Mouse (Mus musculus) kidney, adult 18-20 months (tissue): ENCODE results near the gene Erlin1.

Experiments
- DNase-seq: peaks from one replicate; pipeline ENCODE4 v3.0.0; 2021

The Erlin1 gene

DNA sequence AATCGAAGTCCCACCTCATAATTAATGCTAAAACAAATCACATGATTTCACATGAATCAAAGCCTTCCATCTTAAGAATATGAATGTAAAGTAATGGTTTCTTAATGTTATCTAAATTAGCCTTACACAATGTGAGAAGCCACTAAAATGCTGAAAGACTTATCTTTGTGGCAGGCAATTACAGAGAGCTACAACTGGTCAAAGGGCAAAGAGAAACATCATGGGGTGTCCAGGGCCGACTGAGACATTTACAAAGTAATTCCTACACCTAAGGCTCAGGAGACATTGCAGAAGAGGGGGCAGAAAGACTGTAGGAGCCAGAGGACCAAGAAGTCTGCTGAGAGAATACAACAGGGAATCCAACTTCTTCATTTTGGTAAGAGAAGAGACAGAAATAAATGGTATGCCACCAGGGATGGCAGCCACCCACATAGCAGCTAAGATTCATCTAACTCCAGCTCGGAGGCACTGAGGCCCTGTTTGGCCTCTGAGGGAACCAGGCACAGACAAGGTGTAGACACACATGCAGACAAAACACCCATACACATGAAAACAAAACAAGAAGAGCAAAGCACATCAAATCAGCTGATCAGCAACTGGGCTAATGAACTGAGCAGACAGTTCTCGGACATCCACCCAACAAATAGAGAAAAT is 14.3 kb downstream of the Erlin1 start:
- DNase-seq: no peak

- DNase-seq: no peak
Measured at GRCm38 (mm10) chr19:44050388-44050787, 19.2 kb downstream of the Erlin1 start.

DNA sequence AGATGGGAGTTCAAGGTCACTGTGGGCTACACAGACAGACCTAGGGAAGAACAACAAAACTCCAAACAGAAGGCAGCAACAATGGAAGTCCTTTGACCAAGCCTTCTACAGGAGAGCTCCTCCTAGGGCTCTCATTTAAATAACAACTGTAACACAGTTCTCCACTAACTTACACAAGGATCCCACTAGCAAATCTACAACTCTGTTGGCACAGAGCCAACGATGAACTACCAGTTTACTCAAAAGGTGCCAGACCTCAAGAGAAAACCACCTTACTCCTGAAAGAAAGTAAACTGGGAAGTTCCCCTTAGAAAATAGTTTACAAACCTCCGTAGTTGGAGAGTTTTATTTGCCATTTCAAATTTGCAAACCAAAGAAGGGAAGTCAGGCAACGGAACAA is 20.3 kb downstream of the Erlin1 start:
- no peak for DNase-seq

DNA sequence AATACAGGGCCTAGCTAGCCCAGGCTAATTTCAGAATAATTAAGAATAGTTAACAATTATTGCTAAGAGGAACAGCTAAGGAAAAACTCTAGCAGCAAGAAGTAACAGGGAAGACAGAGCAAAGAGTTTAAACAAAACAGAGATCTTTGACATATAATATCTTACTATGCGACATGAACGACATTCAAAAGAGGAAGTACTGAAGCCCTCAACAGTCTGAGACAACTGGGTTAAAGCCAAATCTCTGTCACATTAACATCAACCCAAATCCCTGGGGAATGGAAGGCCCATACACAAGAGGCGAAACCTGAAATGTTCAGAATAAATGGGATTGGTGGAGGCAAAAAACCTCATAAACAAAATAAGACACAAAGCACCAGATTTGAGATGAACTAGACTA is 23.7 kb downstream of the Erlin1 start:
- no peak for DNase-seq

DNA sequence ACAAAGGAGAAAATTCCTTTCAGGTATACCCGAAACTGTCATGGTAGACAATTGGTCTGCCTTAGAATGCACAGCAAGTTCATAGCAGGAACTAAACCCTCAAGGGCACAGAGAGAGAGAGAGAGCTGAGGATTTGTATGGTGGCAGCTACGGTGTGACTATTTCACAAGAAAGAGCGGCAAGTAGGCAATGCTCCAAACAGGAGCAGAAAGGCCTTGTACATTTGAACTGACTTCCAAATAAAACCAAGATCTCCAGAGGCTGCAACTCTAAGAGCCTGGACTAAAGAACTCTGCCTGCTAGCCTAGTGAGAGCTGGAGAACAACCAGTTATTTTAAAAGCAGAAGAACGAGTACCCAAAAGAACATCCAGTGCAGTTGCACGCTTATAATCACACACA is 27.5 kb downstream of the Erlin1 start:
- DNase-seq: no peak

GRCm38 (mm10) chr19:44033396-44033795 is 36.2 kb downstream of the Erlin1 start:
- no peak for DNase-seq

DNA sequence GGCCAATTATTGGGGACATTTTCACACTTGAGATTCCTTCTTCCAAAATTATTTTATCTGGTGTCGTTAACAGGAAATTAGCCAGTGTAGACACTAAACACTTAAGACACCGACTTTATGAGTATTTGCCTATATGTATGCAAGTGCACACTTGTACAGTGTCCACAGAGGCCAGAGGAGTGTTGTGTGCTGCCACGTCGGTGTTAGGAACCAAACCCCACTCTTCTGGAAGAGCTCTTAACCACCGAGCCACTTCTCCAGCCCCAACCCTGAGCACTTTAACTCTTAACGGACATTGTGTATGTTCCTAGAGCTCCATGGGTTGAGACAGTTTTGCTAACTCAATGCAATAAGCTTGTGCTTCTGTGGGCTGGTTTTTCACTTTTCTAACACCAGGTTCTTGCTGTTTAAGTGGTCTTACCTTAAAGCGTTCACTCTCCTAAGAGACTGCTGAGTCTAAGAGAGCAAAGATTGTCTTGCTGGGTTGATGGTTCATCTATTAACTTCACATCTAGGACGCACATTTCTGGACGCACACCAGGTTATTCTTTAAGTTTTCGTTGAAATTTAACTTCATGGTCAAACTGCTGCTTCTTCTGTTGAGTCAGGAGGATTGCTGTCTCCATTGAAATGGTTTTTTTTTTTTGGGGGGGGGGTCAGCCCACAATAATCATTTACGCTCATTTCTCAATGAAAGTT is 37.4 kb downstream of the Erlin1 start:
- DNase-seq: no peak

- DNase-seq: no peak
Measured at GRCm38 (mm10) chr19:44030024-44030423, 39.6 kb downstream of the Erlin1 start.

GRCm38 (mm10) chr19:44028972-44029371 is 40.6 kb downstream of the Erlin1 start, which contains the start of gene Cyp2c23:
Gene Cyp2c23, minus strand, starts transcription at chr19:44029208.
- no peak for DNase-seq

DNA sequence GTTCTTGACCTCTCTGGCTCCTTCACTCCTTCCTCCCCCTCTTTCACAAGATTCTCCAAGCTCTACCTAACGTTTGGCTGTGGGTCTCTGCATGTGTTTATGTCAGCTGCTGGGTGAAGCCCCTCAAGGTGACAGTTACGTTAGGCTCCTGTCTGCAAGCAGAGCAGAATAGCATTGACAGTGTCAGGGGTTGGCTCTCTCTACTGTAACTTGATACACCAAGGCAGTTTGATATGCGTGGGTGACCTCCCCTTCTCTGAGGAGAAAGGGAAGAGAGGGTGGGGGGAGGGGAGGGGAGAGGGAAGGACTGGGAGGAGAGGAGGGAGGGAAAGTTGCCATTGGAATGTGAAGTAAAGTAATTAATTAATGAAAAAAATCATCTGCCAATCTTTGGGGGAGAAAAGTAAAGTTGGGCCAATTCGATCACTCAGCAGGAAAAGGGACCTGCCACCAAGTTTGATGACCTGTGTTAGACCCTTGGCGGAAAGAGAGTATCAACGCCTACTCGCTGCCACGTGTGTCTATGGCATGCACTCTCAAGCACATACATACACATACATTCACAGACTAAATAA is 42.5 kb downstream of the Erlin1 start:
- DNase-seq: no peak

- no peak for DNase-seq
Measured at GRCm38 (mm10) chr19:44024921-44025585, 44.5 kb downstream of the Erlin1 start.

- DNase-seq: no peak
Measured at GRCm38 (mm10) chr19:44023066-44023465, 46.5 kb downstream of the Erlin1 start.

DNA sequence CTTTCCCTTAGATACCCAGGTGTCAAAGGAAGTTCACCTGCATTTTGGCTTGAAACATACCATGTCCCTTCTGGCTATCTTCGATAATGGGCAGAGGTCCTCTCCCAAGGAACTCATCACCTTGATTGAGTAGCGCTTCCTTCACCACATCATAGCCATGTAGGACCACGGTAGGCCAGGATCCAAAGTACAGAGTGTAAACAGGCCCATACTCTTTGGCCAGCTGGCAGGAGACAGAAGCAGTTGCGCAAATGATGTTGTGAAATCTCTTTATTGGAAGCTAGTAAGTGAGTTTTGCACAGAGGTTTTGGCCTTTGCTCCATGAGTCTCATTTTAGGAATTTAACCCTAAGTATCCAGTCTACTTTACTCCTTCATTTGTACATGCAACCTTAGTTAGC is 48.1 kb downstream of the Erlin1 start:
- DNase-seq: peak; percentile 67

DNA sequence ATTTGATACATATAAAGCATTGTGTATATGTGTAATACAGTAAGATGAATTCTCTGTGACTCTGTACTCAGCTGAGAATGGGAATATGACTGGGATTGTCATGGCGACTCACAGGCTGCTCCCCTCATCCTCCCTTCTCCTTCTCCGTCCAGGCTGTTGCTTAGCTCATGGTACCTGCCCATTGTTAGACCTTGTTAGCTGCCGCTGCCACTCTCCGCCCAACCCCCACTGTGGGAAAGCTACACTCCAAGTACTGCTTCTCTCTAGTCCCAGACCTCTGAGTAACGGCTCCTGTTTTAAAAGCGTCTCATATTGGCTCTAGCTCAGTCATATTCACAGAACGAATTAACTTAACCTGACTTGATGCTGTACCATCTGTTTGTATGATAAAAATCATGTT is 49.8 kb downstream of the Erlin1 start:
- no peak for DNase-seq

- no peak for DNase-seq
Measured at GRCm38 (mm10) chr19:44013862-44014261, 55.7 kb downstream of the Erlin1 start.

GRCm38 (mm10) chr19:44008784-44009183 is 60.8 kb downstream of the Erlin1 start:
- DNase-seq: no peak

DNA sequence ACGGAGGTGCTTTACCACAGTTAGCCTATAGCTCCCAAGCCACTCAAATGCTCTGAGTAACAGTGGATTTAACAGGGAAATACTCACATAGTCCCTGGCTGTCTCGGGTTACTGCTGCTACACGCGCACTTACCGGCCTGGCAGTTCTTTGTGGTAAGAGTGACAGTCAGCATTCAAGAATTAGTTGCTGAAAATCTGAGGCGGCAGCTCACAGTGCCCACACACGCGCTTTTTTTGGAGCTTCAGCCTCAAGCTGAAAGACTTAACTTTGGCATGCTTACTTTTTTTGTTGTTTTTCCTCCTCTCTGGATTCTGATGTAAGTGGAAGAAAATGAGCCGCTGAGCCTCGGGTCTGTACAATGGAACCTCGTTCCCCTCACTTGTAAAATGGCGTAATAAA is 62.4 kb downstream of the Erlin1 start:
- DNase-seq: no peak

DNA sequence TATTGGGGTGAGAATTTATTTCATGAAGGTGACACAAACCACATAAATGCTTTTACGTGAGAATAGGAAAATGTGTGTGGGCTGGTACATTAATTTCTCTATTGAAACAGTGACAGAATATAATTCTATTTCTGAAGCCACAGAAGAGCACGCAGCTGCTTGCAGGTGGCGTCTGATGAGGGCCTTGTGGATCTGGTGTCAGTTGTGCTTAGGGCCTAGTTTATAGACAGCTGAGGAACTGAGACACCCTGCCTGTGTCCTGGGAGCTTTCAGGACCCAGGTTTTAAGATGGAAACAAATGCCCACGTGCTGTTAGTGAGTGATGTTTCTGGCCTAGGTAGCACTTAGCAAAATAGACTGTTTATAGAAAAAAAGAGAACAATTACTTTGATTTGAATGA is 64.6 kb downstream of the Erlin1 start:
- no peak for DNase-seq

DNA sequence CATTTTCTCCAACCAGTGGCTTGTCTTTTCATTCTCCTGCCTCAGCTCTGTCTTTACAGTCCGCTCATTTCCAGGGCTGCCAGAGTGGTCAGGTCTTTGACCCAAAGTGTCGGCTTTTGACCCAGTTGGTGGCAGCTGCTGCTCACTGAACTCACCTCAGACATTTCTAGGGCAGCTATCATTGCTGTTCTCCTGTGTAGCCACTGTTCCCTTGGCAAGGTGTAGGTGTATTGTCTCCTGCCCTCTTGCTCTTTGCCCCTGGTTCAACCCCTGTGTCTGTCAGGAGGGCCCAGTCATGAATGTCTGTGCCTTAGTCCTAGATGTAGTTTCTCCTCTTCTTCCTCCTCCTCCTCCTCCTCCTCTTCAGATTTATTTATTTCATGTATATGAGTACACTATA is 65.3 kb downstream of the Erlin1 start:
- DNase-seq: no peak

DNA sequence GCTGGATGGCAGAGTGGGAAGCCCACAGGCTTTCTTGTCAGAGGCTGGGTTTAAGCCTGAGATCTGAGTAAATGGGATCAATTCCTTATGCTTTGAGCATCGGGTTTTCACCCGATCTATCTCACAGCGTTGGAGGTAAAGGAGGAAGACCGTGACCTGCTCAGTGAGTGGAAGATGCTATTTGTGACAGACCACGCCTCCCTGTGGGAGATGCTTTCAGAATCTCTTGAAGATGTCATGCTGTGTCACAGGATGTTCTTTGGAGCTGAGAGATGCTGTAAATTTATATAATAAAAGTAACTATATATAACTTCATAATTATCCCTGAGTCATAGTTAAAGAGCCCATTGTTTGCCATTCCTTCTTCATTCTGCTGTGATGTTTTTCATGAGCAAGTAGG is 68.9 kb downstream of the Erlin1 start:
- DNase-seq: no peak

DNA sequence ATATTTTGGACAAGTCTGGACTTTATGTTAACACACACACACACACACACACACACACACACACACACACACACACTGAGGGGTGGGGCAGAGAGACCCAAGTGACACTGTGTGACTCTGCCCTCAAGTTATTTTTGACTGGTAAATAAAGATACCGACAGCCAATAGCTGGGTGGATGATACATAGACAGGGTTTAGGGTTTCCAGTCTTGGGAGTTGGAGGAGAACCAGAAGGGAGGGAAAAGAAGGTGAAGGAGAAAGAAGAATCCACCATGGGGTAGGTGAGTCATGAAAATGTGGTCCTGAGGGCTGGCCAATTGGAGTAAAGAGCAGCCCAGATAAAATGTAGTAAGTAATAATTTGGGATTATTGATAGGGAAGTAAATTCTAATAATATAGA is 69.5 kb downstream of the Erlin1 start:
- DNase-seq: no peak

DNA sequence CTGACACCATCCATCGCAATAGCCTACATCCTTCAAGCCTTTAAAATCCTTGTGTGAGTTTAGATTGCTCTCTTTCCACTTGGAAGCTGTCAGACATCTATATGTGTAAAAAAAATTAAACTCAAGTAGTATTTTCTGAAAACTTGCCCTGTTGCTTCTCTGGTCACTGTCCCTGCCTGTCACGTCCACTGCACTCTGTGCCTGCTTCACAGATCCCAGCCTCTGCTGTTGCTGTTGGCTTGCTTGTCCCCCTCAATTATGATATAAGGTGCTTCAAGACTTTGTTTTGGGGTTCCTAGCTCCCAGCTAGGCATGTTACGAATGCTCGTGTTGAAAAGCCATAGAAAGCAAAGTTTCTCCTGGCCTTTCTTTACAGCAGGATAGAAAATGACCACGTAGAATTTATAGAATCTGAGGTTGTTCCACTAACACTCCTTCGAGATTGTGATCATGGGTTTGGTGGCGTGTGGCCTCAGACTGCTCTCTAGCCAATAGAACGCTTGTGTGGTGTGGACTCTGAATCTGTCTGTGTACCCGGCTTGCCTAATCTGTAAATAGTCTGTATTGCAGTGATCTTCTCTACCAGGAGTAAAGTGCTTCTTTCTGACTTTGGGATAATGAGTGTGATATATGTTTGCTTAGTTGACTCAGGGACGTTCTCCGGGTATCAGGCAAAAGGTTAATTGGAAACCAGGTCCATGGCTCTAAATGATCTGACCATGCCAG is 70.6 kb downstream of the Erlin1 start:
- DNase-seq: no peak

- DNase-seq: no peak
Measured at GRCm38 (mm10) chr19:43998101-43998500, 71.5 kb downstream of the Erlin1 start.
